Mouse (Mus musculus) lung, postnatal 4 days (tissue): ENCODE results near the gene Kctd15.

Experiments
- DNase-seq, 2 experiments: peaks; one replicate each; pipeline ENCODE4 v3.0.0; 2021

Gene Kctd15

GRCm38 (mm10) chr7:34656632-34657031 is at the start of gene Kctd15:
Kctd15 (minus strand) TSS chr7:34656732.
- no peak for DNase-seq

DNA sequence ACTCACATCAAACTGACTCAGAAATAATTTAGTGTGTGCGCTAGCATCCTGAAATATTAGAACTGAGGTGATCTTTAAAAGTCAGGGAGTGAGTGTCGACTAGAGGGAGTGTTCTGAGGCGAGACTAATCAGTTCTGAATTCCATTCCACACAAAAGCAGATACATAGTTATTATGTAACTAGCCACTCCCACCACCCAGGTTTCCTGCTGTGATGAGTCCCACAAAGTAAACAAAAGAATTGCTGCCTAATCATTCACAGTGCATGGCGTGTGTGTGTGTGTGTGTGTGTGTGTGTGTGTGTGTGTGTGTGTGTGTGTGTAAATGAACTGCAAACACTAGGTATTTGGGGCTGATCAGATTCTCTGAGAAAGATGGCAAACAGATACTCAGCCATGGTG is 47.9 kb upstream of the Kctd15 start:
- DNase-seq, result no peak

- DNase-seq, result peak; percentile 41 to 82
Measured at GRCm38 (mm10) chr7:34703437-34703836, 46.9 kb upstream of the Kctd15 start.

DNA sequence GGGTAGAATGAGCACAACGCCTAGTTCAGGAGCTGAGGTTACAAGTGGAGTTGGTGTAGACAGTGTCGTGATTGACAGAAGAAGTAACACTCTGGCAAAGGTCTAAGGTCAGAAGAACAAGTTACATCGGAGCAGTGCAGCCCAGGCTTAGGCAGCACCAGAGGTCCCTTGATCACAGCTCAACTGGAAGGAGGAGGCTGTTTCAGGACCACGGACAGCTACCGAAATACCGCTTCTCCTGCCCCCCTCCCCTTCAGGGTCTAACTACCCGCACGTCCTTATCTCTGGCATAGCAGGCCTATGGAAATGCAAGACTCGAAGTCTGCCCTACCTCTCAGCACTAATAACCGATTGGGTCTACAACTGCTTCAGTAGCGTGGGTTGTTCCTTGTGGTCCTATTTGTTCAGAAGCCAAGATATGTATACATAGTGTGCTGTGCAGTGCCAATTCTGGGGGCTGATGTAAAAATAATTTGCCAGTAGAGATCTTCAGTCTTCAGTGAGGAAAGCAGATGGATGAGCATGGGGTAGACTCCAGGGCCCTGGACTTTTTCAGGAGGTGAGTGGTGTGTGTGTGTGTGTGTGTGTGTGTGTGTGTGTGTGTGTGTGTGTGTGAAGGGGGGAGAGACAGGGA is 46.3 kb upstream of the Kctd15 start:
- peak in 1 of 2 experiments; percentile 53 for DNase-seq

DNA sequence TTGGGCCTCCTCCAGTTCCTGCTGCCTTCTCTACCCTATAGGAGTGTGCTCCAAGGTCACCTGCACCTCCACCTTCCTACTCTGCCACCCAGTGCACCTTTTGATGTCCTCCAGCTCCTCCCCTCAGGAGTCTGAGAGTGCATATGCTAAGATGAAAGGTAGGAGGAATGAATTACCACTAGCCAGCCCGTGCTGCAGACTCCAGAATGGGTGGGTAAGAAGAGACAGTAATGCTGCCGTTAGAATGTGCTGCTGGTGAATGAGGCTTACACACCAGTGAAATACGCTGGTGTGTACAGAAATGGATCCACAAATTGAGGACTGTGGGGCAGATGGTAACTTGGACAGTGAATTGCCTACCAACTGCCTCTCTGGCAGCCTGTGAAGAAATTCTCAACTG is 43.4 kb upstream of the Kctd15 start:
- DNase-seq, result no peak

DNA sequence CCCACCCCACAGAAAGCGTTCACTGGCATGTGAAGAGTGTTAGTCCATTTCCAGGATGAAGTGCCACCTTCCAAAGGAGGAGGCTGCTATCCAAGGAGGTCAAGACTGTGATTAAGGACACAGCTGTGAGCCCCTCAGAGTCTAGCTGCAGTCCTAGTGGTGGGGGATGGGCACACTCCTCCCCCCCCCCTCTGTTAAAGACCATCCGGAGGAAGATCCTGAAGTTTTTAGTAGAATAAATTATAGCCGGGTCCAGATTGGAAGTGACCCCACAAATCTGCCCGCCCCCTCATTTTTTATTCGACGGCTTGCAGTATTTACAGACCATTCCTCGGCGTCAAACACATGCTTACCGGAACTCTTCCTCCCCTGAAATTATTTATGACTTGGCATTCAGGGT is 41.7 kb upstream of the Kctd15 start:
- DNase-seq, result no peak

- DNase-seq, result no peak
Measured at GRCm38 (mm10) chr7:34696086-34696485, 39.6 kb upstream of the Kctd15 start.

GRCm38 (mm10) chr7:34694898-34695297 is 38.4 kb upstream of the Kctd15 start:
- DNase-seq, result peak; percentile 55 to 88

DNA sequence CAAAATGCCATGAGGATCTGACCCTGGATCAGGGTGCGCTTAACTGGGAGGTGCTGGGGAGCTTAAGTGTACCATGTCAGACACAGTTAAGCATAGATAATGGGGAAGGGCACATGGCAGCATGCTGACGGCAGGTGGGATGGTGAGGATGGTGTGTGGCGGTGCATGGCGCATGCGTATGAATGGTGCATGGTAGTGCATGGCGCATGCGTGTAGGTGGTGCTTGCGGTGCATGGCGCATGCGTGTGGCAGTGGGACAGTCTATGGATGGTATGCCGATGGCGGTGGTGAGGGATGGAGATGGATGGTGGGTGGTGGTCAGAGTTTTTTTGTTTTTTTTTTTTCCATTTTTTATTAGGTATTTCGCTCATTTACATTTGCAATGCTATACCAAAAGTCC is 37.4 kb upstream of the Kctd15 start:
- DNase-seq, result no peak

DNA sequence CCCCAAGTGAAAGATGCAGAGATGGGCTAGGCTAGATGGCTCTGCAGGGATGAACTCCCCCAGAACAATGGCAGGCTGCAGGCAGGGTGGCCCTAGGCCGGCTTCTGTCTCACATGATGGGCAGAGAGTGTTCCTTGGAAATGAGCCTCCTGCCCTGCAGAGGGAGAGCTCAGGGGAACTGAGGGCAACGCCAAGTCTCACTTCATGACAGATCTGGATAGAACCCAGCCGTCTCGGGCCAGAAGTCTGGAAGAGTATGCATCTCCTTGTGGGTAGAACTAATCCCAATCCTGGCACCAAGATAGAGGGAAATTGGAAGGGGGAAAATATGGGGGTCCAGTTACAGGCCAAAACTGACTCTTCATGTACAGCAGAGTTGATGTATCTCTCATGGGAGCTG is 36.5 kb upstream of the Kctd15 start:
- DNase-seq, result peak in 1 of 2 experiments; percentile 32

DNA sequence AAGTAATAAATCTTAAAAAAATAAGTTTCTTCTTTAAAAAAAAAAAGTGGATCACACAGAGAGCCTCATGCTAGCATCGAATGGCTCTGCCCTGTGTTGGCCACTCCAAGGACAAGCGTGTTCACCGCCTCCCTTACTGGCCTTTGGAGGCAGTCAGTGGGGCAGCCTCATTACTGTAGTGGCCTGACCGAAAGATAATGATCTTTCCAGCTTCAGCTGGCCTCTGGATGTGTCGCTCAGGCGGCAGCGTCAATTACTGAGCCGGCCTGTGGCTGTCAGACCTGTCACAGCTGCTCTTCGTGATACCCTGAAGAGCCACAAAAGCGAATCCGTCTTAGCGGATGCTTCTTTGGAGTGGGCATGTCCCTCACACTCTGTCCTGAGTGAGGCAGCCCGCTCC is 33.6 kb upstream of the Kctd15 start:
- DNase-seq, result peak in 1 of 2 experiments; percentile 28

GRCm38 (mm10) chr7:34689028-34689427 is 32.5 kb upstream of the Kctd15 start:
- peak in 1 of 2 experiments; percentile 28 for DNase-seq

DNA sequence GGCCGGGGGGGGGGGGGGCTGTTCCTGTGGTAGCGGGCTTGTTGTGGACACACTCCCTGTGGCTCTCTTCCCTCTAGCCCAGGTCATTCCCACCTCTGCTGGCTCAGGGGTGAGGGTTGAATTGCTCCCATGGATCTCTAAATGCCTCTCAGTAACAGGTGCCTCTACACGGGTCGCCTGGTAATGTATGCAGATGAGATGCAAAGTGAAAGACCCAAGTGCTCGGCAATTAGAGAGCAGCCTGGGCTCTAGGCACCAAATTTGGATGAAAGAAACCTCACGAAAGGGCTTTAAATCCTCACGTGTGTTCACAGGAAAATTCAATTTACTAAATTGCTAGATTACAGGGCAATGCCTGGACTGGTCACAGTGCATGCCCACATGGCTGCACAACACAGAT is 29.3 kb upstream of the Kctd15 start:
- no peak for DNase-seq

- DNase-seq, result no peak
Measured at GRCm38 (mm10) chr7:34685176-34685575, 28.6 kb upstream of the Kctd15 start.

GRCm38 (mm10) chr7:34680771-34681421 is 24.4 kb upstream of the Kctd15 start:
- DNase-seq, result no peak

DNA sequence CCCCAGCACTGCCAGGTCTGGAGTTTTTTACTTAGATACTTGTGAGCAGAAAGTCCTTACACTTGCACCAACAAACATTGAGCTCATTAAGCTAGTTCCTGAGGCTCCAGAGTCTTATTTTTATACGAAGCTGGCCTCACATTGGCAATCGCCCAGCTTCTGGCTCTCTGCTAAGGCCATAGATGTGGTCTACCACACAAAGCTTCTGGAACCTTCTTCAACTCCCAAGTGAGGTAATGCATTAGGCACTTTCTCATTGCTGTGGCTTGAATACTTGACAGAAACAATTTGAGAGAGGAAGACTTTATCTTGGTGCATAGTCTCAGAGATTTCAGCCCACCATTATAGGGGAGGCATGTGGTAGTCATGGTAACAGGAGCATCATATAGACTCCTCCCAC is 23.4 kb upstream of the Kctd15 start:
- no peak for DNase-seq

GRCm38 (mm10) chr7:34675831-34676514 is 19.4 kb upstream of the Kctd15 start:
- peak; percentile 71 to 83 for DNase-seq

DNA sequence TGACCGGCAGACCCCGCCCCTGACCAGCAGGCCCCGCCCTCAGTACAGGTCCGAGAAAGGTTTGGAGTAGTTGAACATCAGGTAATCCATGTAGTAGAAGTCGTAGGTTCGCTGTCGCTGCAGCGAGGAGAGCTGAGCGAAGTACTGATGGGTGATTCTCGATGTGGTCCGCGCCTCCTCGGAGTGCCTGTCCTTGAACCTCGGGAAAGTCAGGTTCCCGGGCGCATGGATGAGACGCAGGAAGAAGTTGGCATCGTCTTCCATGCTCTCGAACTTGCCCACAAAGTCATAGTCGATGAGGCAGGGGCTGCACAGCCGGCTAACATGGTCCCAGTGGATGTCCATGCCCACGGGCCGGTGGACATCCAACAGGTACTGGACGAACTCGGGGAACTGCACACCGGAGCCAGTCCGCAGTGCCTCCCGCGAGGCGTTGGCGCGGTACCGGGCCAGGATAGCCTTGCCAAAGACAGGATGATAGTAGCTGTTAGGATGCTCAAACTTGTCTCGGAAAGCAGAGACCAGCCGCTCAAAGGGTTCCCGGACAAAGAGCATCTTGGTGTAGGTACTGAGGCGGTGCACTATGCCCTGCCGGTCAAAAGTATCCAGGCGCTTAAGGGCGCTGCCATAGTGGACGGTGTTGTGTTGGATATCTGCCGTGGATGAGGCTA is 18.7 kb upstream of the Kctd15 start:
- DNase-seq, result no peak

GRCm38 (mm10) chr7:34672916-34673315 is 16.4 kb upstream of the Kctd15 start:
- no peak for DNase-seq

DNA sequence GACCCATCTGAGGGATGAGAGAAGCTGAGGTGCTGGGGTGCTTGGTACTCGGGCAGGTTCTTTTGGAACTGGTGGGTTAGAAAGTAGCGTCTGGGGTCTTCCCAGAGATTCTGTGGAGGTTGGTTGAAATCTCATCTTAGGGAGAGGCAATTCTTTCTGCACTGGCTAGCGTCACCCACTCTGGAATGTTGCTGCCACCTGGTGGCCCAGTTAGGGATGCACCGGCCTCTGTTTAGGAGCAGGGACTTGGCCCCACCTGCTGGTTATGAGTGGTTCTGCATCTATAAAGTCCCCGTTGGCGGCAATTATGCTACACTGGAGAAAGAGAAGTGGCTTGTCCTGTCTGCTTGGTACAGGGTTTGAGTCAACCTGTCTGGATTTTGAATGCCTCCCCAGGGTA is 15.4 kb upstream of the Kctd15 start:
- peak; percentile 79 to 91 for DNase-seq

- no peak for DNase-seq
Measured at GRCm38 (mm10) chr7:34670778-34671177, 14.2 kb upstream of the Kctd15 start.

- DNase-seq, result no peak
Measured at GRCm38 (mm10) chr7:34669336-34669735, 12.8 kb upstream of the Kctd15 start.

DNA sequence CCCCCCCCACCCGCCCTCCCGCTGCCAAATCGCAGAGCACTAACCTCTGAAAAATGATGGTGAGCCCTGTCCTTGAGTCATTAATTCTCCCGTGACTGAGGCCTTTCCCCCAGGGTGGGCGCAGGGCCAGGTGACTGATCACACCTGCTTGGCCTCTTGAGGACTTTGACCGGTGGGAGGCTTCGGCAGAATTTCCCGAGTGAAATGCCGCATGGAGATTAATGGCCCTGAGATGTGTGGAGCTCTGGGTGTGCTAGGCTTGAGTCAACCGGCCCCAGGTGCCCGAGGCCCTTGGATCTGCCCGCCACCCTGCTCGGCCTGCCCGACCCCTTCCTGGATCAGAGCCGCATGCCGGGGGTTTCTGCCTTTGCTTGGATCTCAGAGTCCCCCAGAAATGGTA is 11.3 kb upstream of the Kctd15 start:
- DNase-seq, result no peak

DNA sequence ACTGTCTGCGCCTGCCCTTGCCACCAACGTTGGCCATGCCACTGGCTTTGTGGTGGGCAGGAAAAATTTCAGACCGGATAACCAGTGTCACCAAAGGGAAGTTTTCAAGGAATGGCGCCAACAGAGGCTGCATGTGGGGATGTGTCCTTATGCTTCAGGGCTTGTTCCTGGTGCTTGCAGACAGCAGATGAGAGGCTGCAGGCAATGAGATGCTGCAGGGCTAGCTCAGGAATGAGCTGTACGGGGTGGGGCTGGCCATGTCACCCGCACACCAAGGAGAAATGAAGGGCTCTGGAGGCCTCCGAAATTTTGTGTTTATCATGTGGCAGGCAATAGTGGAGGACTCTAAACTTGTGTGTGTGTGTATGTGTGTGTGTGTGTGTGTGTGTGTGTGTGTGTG is 6.6 kb upstream of the Kctd15 start:
- no peak for DNase-seq
